Mouse (Mus musculus): ENCODE data around the gene Psma1. TPM values are rescaled to one million over a fixed set of nuclear protein-coding genes. Genes with fewer than 3 reads are reported as not detected.

Gene Psma1
- total RNA-seq, 2 experiments from 2014 or later, result 73.9 to 174 TPM

DNA sequence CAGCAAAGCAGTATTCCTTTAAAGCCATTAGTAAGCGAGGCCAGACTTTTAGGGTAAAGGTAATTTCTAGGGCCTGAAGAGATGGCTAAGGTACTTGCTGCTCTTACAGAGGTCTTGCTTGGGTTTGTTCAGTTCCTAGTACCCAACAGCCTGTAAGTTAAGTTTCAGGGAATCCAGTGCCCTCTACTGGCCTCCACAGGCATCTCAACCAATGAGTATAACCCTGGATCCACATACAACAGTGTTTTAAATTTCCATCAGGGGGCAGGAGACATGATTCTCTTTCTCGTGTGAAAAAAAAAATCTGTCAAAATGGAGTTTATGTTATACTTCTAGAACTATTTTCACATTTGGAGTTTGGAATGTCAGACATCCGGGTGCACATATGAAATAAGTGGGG lies 5.8 kb upstream of the Psma1 start:
- peak; percentile 72; the same call in 1 of the 2 replicates for ATAC-seq (replicated peaks; ENCODE audit: low FRiP score, poor library complexity, severe bottlenecking)

DNA sequence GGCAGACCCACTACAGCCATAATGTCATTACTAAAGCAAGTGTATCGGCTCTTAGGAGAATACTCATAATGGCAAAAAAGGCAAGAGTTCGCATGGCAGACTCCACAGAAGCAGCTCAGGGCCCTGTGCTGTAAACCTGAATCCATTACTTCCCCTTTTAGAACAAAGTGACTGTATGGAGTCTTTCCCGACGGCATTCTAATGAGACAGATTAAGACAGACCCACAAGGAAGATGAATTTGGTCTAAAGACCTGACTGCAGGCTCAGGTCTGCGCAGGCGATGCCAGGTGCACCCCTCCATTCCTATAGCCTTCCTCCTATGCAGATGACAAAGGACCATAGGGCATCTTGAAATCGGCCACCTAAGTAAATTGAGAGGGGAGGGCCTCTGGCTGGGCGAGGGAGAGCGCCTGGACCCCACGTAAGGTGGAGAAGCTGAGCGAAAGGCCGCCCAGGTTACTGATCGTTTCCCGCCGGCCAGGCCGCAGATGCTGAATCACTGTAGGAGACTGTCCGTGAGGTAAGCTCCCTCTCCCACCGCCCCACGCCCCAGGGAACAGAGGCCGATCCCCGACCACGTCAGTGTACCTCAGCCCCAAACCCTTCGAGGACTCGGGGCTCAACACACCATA lies 430 bp downstream of the Psma1 start:
- peak; percentile 91 for ATAC-seq (replicated peaks; ENCODE audit: low FRiP score, poor library complexity, severe bottlenecking)

DNA sequence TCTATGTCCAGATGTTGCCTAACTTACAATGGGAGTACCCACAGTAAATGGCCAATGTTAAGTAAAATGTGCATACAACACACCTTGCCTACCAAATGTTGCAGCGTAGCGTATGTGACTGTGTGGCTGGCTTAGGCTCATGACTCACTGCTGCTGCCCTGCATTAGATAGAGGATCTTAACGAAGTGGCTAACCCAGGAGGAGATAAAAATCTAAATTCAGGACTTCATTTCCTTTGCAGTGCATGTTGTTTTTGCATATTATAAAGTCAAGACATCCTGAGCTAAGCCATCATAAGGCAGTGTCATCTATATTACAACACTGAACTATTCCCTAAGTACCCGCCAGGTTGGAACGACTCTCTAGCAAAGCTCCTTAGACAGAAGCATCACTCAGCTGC lies 7.5 kb downstream of the Psma1 start:
- ATAC-seq (replicated peaks; ENCODE audit: low FRiP score, poor library complexity, severe bottlenecking), result no peak

DNA sequence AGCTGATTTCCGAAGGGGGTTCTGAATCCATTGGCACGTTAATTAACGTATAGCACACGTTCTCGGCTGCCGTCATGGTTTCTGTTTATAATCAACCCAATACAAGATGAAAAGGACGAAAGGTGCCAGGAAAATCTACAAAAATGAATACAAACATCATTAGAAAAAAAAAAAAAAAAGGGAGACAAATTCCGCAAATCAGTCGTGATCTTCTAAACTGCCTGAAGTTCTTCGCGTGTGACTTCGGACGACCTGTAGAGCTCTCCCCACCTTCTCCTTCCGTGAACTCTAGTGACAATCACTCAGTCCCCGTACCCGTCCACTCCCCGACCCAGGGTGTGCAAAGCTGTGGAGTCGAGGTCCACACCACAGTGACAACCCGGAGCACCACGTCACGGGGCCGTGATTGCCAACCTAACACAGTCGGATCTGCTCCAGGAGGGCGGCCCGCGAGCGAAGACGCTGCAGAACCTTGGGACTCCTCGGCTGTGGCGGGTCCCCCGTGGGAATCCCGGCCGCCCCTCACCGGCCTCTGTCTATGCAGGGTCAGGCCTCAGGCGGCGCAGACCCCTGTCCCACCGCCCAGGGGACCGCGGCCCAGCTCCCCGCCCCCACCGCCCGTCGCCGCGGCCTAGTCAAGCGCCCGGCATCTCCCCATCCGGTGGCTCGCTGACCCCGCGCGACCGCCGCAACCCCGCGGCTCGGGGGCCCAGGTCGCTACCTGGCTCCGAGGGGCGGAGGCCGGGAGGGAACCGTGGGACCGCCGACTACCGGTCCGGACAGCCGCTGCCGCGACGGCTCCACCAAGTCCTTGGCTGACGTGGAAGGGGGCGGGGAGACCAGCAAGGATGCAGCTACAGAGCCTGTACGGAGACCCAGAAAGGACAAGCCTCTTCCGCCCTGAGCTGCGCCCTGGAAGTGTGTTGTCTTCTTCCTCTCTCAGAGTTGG lies 21.8 kb downstream of the Psma1 start, which contains the start of gene Copb1:
TSS of gene Copb1 (minus strand) at position 827 of the 949 bp plus-strand sequence.
- ATAC-seq (replicated peaks; ENCODE audit: low FRiP score, poor library complexity, severe bottlenecking), result peak; percentile 99

DNA sequence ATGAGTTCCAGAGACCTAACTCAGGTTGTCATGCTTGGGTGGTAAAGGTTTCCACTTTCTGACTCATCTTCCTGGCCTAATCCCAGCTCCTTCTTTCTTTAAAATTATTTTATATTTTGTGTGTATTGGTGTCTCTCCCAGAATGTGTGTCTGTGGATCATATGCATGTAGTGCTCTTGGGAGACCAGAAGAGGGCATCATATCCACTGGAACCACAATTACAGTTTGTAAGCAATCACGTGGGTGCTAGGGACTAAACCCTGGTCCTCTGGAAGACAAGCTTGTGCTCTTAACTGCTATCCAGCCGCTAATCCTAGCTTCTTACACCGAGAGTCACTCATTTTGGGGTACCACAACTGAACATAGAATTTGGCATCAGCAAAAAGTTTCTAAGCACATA lies 24.2 kb downstream of the Psma1 start:
- ATAC-seq (replicated peaks; ENCODE audit: low FRiP score, poor library complexity, severe bottlenecking), result no peak

DNA sequence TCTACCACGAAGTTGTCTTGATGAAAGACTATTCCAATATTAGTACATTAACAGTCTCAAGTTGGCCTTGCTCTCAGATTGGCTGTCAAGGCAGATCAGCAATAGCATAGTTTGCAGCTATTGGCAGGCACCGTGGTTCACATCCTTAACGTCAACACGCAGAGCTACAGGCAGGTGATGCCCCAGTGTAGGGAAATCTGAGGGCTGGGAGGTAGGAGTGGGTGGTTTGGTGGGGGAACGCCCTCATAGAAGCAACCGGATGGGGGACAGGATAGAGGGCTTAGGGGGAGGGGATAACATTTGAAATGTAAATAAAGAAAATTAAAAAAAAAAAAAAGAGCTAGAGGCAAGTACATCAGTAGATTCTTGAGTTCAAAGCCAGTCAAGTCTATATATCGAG lies 41.9 kb downstream of the Psma1 start:
- no peak for ATAC-seq (replicated peaks; ENCODE audit: low FRiP score, poor library complexity, severe bottlenecking)

DNA sequence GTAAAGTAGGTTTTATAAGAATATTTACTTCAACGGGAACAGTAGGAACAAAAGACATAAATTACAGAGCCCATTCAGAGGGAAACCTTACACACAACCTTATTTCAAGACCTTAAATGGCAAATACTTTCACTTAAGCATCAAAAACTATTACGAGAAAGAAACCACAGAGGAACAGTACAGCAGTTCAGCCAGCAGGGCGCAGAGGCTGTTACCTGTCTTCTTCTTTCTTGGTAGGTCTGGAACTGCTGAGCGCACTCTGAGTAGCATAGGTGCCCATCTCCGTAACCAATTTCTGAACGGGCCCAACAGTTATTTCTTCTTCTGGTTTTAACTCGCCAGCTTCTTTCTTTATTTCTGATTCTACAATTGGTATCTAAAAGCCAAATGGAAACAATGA lies 42.9 kb downstream of the Psma1 start:
- ATAC-seq (replicated peaks; ENCODE audit: low FRiP score, poor library complexity, severe bottlenecking), result no peak

DNA sequence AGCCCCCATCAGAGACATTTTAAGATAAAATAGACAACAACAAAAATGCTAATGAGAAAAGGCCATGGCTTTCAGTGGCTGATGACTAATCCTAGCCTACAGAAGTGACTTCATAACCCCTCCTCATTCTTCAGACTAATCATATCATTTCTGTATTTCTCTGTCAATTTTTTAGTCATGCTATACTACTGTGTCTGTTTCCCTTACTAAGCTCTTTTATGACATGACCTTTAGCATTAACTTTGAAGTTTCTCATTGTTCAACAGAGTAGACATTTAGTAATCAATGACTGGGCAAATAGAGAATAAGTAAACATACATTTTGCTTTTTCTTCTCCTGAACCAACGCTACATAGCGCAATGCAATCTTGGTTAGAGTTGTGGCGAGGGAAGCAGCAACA lies 44.1 kb downstream of the Psma1 start:
- ATAC-seq (replicated peaks; ENCODE audit: low FRiP score, poor library complexity, severe bottlenecking), result no peak

DNA sequence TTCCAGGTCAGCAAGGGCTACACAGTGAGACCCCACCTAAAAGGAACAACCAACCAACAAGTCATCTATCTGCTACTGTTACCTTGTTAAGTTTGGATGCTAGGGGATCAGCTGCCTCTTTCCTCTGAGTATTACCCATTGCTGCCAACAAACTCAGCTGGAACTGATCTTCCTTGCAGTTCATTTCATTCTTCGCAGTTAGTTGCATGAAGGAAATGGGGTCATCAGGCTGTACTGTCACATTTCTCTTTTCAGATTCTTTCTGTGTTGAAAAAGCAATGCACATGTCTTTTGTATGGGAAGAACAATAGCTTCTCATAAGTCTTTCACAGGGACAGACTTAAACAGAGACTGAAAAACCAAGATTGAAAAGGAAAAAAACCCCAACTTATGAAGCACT lies 49.4 kb downstream of the Psma1 start:
- ATAC-seq (replicated peaks; ENCODE audit: low FRiP score, poor library complexity, severe bottlenecking), result no peak

DNA sequence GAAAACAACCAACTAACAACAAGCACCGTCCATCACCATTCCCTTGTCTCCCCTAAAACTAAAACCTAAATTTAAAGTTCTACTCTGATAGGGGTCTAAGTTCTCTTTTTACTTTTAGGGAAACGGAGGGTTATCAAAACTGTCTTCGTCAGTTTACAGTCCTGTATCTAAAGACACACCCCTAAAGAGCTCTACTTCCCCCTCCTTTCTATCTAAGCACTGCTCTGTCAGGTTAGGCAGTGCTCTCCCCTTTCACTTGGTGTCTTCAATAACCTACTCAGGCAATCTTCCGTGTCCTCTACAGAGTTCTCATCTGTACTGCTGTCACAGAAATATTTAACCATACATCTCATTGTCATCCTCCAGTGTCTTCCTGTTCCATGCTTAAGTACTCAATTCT lies 55.5 kb downstream of the Psma1 start:
- no peak for ATAC-seq (replicated peaks; ENCODE audit: low FRiP score, poor library complexity, severe bottlenecking)

DNA sequence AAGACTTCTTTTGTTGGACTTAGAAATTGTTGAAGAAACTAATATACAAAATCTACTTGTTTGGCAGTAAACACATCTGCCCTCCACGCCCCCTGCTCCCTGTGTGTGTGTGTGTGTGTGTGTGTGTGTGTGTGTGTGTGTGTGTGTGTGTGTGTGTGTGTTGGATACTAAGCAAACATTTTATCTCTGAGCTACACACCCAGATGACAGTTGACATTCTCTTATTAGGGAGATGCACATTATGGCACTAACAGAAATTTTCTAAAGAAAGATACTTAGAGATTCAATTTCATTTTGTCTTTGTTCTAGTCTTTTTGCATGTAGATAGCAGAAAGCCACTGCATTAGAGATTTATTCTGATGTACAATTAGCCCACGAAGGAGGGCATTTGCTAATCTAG lies 59.0 kb downstream of the Psma1 start:
- ATAC-seq (replicated peaks; ENCODE audit: low FRiP score, poor library complexity, severe bottlenecking), result no peak

Other genes with a start within 250 kb of the Psma1 start
- gene Rras2, start 158.3 kb downstream of the Psma1 start, total RNA-seq (2015; ENCODE audit: low replicate concordance), result 2.9 and 3.7 TPM in 2 replicates
- gene Rras2, start 158.3 kb downstream of the Psma1 start, total RNA-seq (2017; ENCODE audit: low replicate concordance), result 2.0 TPM in 1 of 2 replicates, not detected in the other
- gene Copb1, start 21.4 kb downstream of the Psma1 start, total RNA-seq (2015; ENCODE audit: low replicate concordance), result 45.1 and 77.8 TPM in 2 replicates
- 19.0 and 22.6 TPM in 2 replicates for gene Copb1, start 21.4 kb downstream of the Psma1 start, total RNA-seq (2017; ENCODE audit: low replicate concordance)
- gene Pde3b, start 139.2 kb upstream of the Psma1 start, total RNA-seq (2015; ENCODE audit: low replicate concordance), result 7.3 and 8.8 TPM in 2 replicates
- gene Pde3b, start 139.2 kb upstream of the Psma1 start, total RNA-seq (2017; ENCODE audit: low replicate concordance), result 2.0 and 9.8 TPM in 2 replicates

All from erythroblast, adult 5-6 weeks (primary cell).